Mouse (Mus musculus) stomach, embryonic 15.5 days (tissue): Measurements from ENCODE around the gene Aebp1. TPM values are rescaled to one million over a fixed set of nuclear protein-coding genes. Genes with fewer than 3 reads are reported as not detected.

Source experiments
- ATAC-seq: fragments of 200-750 bp; cut with Nextera tagmentation; 2 replicates; pipeline ENCODE4 v1.8.0; 2017; ENCODE audit warnings: low read depth, moderate number of reproducible peaks, moderate TSS enrichment; ENCODE audit not compliant: insufficient read depth, low FRiP score
- H3K27ac ChIP-seq: fragments of 300-500 bp; sonication (generic); 2 replicates; pipeline ENCODE4 v1.5.1; 2015; ENCODE audit warnings: mild to moderate bottlenecking, inconsistent platforms
- H3K27me3 ChIP-seq: fragments of 300-500 bp; sonication (generic); replicated peaks from 2 replicates; pipeline ENCODE4 v1.6.1; 2015; ENCODE audit warnings: inconsistent platforms
- H3K36me3 ChIP-seq: fragments of 300-500 bp; sonication (generic); 2 replicates; pipeline ENCODE4 v1.6.1; 2015; ENCODE audit warnings: inconsistent platforms
- H3K4me1 ChIP-seq: fragments of 300-500 bp; sonication (generic); 2 replicates; pipeline ENCODE4 v1.6.1; 2015; ENCODE audit warnings: inconsistent platforms
- H3K4me2 ChIP-seq: fragments of 300-500 bp; sonication (generic); 2 replicates; pipeline ENCODE4 v1.6.1; 2015; ENCODE audit warnings: mild to moderate bottlenecking, inconsistent platforms
- H3K4me3 ChIP-seq: fragments of 300-500 bp; sonication (generic); replicated peaks from 2 replicates; pipeline ENCODE4 v1.5.1; 2015; ENCODE audit warnings: inconsistent platforms
- H3K9ac ChIP-seq: fragments of 300-500 bp; sonication (generic); 2 replicates; pipeline ENCODE4 v1.6.1; 2015; ENCODE audit warnings: inconsistent platforms
- H3K9me3 ChIP-seq: fragments of 300-500 bp; sonication (generic); 2 replicates; pipeline ENCODE4 v1.6.1; 2016; ENCODE audit warnings: inconsistent platforms
- whole genome bisulfite sequencing: fragments of 180-500 bp; shearing (Covaris S2); methylation state at CpG from one replicate; pipeline ENCODE4 v1.1.7; 2015; 5-methylcytosine and 5-hydroxymethylcytosine counted together
- polyA plus RNA-seq: library from polyadenylated mRNA; unstranded; fragments of >200 nt; fragmentation: Nextera tagmentation; extraction: Ambion mirVana; gene quantifications from 2 replicates; pipeline ENCODE4 v1.2.1, GENCODE M21; 2015

Aebp1 gene
- polyA plus RNA-seq, result 38.9 and 40.1 TPM in 2 replicates

DNA sequence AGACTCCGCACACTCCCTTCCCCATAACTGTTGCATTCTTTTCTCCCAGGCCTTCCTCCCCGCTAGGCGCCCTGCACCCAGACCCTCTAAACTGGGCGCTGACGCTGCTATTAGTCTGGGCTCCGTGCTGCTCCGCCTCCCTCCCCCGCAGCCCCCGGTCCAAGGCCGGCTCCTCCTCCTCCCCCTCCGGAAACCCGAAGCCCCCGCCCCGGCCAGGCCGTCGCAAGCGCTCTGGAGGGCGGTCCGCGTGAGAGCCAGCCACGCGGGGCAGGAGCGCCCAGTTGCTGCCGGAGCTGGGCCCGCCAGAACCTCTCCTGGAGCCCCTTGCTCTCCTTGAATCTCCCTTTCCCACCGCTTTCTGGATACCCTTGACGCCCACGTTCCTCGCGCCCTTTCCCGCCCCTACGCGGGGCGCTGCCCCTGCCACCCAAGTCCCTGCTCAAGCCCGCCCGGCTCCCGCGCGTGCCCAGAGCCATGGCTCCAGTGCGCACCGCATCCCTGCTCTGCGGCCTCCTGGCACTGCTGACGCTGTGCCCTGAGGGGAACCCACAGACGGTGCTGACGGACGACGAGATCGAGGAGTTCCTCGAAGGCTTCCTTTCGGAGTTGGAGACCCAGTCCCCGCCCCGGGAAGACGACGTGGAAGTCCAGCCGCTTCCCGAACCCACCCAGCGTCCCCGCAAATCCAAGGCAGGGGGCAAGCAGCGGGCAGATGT, at the start of gene Aebp1:
Gene Aebp1 (plus strand): TSS at position 270 of the 716 bp plus-strand sequence.
- peak within 1 kb of the TSS; percentile 51 for H3K4me3 ChIP-seq
- no peak within 1 kb of the TSS for H3K27ac ChIP-seq
- H3K27me3 ChIP-seq, result no peaks in the 10 kb centered on the region; the same call in 1 of the 2 replicates
- no peaks in the 10 kb centered on the region; the same call in 1 of the 2 replicates for H3K36me3 ChIP-seq
- H3K9me3 ChIP-seq, result no peaks in the 10 kb centered on the region
- H3K4me1 ChIP-seq, result peaks cover 21% of the 10 kb centered on the region
- ATAC-seq, result peak; percentile 63; the same call in 1 of the 2 replicates
- peak within 1 kb of the TSS; percentile 87 for H3K4me2 ChIP-seq
- H3K9ac ChIP-seq, result peak within 1 kb of the TSS; percentile 41
- WGBS, result 2% methylated on average over 49 of the region's 59 CpGs

GRCm38 (mm10) chr11:5813381-5813780, 48.4 kb upstream of the Aebp1 start:
- H3K9me3 ChIP-seq, result no peaks in the 10 kb centered on the region
- H3K4me2 ChIP-seq, result no peak overlapping the region
- no peaks in the 10 kb centered on the region for H3K27me3 ChIP-seq
- no peak overlapping the region for H3K9ac ChIP-seq
- H3K4me3 ChIP-seq, result no peak overlapping the region
- no peak overlapping the region for H3K27ac ChIP-seq
- H3K4me1 ChIP-seq, result no peaks in the 10 kb centered on the region
- H3K36me3 ChIP-seq, result no peaks in the 10 kb centered on the region
- ATAC-seq, result no peak
- WGBS, result 73% methylated on average over 10 of the region's 10 CpGs

GRCm38 (mm10) chr11:5819223-5819622, 42.5 kb upstream of the Aebp1 start:
- Histone ChIP-seq H3K9ac (no peak overlapping the region), H3K36me3 (no peaks in the 10 kb centered on the region), H3K27me3 (no peaks in the 10 kb centered on the region), H3K9me3 (no peaks in the 10 kb centered on the region), H3K4me2 (no peak overlapping the region), H3K27ac (no peak overlapping the region), H3K4me3 (no peak overlapping the region), H3K4me1 (no peaks in the 10 kb centered on the region)
- WGBS, result 63% methylated on average over 2 of the region's 2 CpGs
- no peak for ATAC-seq

DNA sequence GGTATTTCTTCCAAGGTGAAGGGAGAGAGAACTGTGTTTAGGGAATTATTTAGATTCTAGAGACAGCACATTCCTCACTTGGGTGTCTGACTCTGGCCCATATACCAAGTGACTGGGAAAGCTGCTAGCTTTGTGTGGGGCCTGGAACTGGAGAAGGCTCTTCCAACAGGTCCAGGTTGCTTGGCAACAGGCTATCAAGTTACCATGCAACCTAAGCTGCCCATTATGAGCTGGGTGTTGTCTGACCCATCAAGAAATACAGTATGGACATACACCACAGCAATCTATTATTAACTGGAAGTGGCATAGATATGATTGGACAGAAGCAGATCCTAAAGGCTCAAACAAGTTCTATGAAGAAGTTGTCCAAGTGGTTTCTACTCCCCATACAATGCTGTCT, 36.3 kb upstream of the Aebp1 start:
- H3K36me3 ChIP-seq, result 0 out of 2 replicates have a peak, but pooled peaks cover 6% of the 10 kb centered on the region
- no peak overlapping the region for H3K27ac ChIP-seq
- H3K4me3 ChIP-seq, result no peak overlapping the region
- H3K9ac ChIP-seq, result no peak overlapping the region
- no peaks in the 10 kb centered on the region for H3K27me3 ChIP-seq
- no peak overlapping the region for H3K4me2 ChIP-seq
- no peaks in the 10 kb centered on the region for H3K9me3 ChIP-seq
- no peak for ATAC-seq
- no peaks in the 10 kb centered on the region for H3K4me1 ChIP-seq

GRCm38 (mm10) chr11:5827931-5828330, 33.8 kb upstream of the Aebp1 start:
- 88% methylated on average over 5 of the region's 5 CpGs for whole genome bisulfite sequencing
- no peak overlapping the region for H3K4me3 ChIP-seq
- H3K27me3 ChIP-seq, result no peaks in the 10 kb centered on the region
- no peak overlapping the region for H3K9ac ChIP-seq
- no peaks in the 10 kb centered on the region for H3K4me1 ChIP-seq
- H3K9me3 ChIP-seq, result no peaks in the 10 kb centered on the region
- no peak overlapping the region for H3K4me2 ChIP-seq
- ATAC-seq, result no peak
- 0 out of 2 replicates have a peak, but pooled peaks cover 11% of the 10 kb centered on the region for H3K36me3 ChIP-seq
- H3K27ac ChIP-seq, result no peak overlapping the region

DNA sequence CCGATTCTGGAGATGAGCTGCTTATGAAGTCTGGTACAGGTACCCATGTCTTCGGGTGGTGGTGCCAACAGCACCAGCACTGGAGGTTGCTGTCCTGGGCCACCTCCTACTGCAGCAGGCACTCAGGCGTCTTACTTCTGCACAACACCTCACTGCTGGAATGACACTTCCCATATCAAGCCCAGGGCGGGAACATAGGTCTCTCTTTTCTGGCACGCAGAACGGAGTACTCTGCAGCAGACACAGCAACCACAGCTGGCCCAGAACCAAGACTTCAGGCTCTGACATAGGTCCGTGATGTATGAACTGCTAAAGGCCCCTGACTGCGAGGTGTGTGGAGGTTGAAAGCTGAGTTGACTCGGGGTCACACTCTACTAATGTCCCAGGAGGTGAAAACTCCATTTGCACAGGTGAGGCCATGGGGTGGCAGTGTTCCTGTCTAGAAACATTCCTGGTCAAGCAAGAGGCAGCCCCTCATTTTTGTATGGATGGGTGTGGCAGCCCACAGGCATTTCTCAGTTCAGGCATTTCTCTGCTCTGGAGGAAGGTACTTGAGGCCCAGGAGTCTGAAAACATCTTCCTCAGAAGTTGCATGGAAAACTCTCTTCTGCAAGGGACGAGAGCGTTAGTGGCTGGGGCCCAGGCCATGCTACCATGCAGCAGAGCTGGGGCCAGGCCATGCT, 33.1 kb upstream of the Aebp1 start:
- Histone ChIP-seq H3K36me3 (0 out of 2 replicates have a peak, but pooled peaks cover 11% of the 10 kb centered on the region), H3K27me3 (no peaks in the 10 kb centered on the region), H3K9me3 (no peaks in the 10 kb centered on the region), H3K4me1 (no peaks in the 10 kb centered on the region), H3K4me2 (no peak overlapping the region), H3K9ac (no peak overlapping the region), H3K27ac (no peak overlapping the region), H3K4me3 (no peak overlapping the region)
- no peak for ATAC-seq
- 84% methylated on average over 11 of the region's 11 CpGs for WGBS

DNA sequence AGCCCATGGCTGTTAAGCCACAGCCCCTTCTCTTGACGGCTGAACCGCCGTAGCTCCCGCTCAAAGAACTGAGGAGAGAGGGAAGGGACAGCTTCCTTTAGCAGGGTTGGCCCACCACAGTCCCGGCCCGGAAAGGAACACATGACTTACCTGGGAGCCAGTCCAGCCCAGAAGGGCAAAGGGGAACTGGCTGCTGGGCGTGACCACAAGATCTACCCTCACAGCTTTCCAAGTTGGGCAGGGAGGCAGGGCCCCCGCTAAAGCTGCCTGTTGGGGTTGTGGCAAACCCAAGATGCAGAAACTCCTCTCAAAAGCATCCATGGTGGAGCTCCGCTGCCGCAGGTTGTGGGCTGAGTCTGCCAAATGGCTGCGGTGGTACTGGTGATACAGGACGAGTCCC, 32.4 kb upstream of the Aebp1 start:
- Histone ChIP-seq H3K4me2 (no peak overlapping the region), H3K4me1 (no peaks in the 10 kb centered on the region), H3K9ac (no peak overlapping the region), H3K27ac (no peak overlapping the region), H3K27me3 (no peaks in the 10 kb centered on the region), H3K9me3 (no peaks in the 10 kb centered on the region), H3K36me3 (0 out of 2 replicates have a peak, but pooled peaks cover 11% of the 10 kb centered on the region), H3K4me3 (no peak overlapping the region)
- WGBS, result 87% methylated on average over 12 of the region's 12 CpGs
- ATAC-seq, result no peak

DNA sequence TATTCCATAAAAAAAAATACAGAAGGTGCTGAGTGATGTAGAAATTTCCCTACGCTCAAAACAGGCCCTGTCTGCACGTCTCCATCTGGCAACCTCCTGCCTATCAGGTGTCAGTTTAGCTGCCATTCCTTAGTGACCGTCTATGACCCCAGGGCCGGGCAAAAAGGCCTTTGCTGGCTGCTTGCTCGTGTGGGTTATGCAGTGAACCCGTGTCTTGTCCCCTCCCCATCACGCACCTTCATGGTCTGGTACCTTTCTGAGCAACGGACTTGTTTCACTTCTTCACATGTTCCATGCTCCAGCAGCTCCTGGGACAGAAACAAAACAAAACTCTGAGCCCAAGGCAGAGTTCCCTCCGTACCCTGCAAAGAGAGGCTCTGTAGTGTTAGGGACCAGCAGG, 27.2 kb upstream of the Aebp1 start:
- Histone ChIP-seq H3K4me1 (no peaks in the 10 kb centered on the region), H3K9ac (no peak overlapping the region), H3K4me2 (no peak overlapping the region), H3K27ac (no peak overlapping the region), H3K27me3 (no peaks in the 10 kb centered on the region), H3K36me3 (0 out of 2 replicates have a peak, but pooled peaks cover 6% of the 10 kb centered on the region), H3K9me3 (no peaks in the 10 kb centered on the region), H3K4me3 (no peak overlapping the region)
- ATAC-seq, result no peak
- 84% methylated on average over 9 of the region's 9 CpGs for WGBS

DNA sequence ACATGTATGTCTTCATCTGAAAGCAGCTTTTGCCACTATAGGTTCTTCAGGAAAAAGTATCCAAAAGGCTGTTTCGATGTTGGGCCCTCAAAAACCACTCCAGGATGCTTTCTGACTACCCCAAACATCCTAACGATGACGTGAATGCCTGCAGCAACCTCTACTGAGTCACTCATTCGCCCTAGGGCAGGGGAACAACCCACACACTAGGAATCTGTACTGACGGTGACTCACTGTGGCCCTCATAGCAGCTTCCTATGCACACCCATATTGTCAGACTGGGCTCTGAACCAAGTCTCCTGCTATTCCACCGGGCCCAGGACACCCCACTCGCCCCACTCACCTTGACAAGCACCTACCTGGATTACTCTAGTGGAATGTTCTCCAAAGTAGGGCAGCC, 26.7 kb upstream of the Aebp1 start:
- Histone ChIP-seq H3K27me3 (no peaks in the 10 kb centered on the region), H3K4me2 (no peak overlapping the region), H3K36me3 (0 out of 2 replicates have a peak, but pooled peaks cover 6% of the 10 kb centered on the region), H3K4me1 (no peaks in the 10 kb centered on the region), H3K9ac (no peak overlapping the region), H3K9me3 (no peaks in the 10 kb centered on the region), H3K27ac (no peak overlapping the region), H3K4me3 (no peak overlapping the region)
- WGBS, result 90% methylated on average over 7 of the region's 7 CpGs
- no peak for ATAC-seq

DNA sequence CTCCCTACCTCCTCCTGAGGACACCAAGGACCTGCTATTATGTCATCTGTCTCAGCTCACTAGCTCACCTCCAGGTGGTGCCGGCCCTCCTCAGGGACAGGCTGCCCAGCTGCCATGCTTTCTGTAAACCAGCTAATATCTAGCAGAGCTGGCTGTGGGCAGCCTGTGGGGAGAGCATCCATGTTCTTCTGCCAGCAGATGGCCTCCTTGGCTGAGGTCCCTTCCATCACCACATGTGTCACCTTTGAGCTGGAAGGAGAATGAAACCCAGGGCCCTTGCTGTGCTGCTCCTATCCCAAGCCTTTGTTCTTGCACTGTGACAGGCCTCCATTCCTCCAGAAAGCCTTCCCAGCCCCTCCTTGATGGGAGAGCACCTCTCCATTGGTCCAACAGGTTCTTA, 25.6 kb upstream of the Aebp1 start:
- no peaks in the 10 kb centered on the region for H3K27me3 ChIP-seq
- H3K9ac ChIP-seq, result no peak overlapping the region
- H3K36me3 ChIP-seq, result no peaks in the 10 kb centered on the region
- 73% methylated on average over 1 of the region's 1 CpGs for WGBS
- no peak overlapping the region for H3K27ac ChIP-seq
- no peaks in the 10 kb centered on the region for H3K9me3 ChIP-seq
- no peak overlapping the region for H3K4me3 ChIP-seq
- no peak for ATAC-seq
- no peaks in the 10 kb centered on the region for H3K4me1 ChIP-seq
- H3K4me2 ChIP-seq, result no peak overlapping the region

GRCm38 (mm10) chr11:5837251-5838246, 24.2 kb upstream of the Aebp1 start, which contains the start of gene Polm:
Polm (minus strand) TSS chr11:5838016.
- Histone ChIP-seq H3K27ac (peak within 1 kb of the TSS; percentile 94), H3K9me3 (no peaks in the 10 kb centered on the region), H3K4me3 (peak within 1 kb of the TSS; percentile 72), H3K9ac (peak within 1 kb of the TSS; percentile 55), H3K27me3 (no peaks in the 10 kb centered on the region), H3K4me2 (peak within 1 kb of the TSS; percentile 81), H3K36me3 (no peaks in the 10 kb centered on the region), H3K4me1 (no peaks in the 10 kb centered on the region)
- peak; percentile 97 for ATAC-seq
- WGBS, result under 1% methylated on average over 63 of the region's 63 CpGs
